Mouse (Mus musculus) liver, adult 2 months (tissue): ENCODE data around the gene Cfap70. TPM values are rescaled to one million over a fixed set of nuclear protein-coding genes. Genes with fewer than 3 reads are reported as not detected.

Experiments used
- DNase-seq: peaks from one replicate; pipeline ENCODE4 v3.0.0-alpha.2; 2011; ENCODE audit warnings: low read depth, low spot score; ENCODE audit errors: extremely low read depth
- H3K27ac ChIP-seq: fragments of 200-500 bp; replicated peaks from 2 replicates; pipeline ENCODE4 v1.5.1; 2012; ENCODE audit warnings: low read depth, mild to moderate bottlenecking, control low read depth, inconsistent platforms, low read length; ENCODE audit not compliant: insufficient read depth
- H3K27me3 ChIP-seq: fragments of 200-500 bp; 2 replicates; pipeline ENCODE4 v1.6.1; 2012; ENCODE audit warnings: mild to moderate bottlenecking, moderate library complexity, low read length, inconsistent platforms; ENCODE audit not compliant: control insufficient read depth, insufficient read depth
- H3K36me3 ChIP-seq: fragments of 200-500 bp; 2 replicates; pipeline ENCODE4 v1.6.1; 2012; ENCODE audit warnings: low read length, inconsistent platforms; ENCODE audit not compliant: control insufficient read depth, insufficient read depth
- H3K4me1 ChIP-seq: fragments of 200-500 bp; 2 replicates; pipeline ENCODE4 v1.6.1; 2011; ENCODE audit warnings: low read length; ENCODE audit not compliant: control insufficient read depth, insufficient read depth
- H3K4me3 ChIP-seq: fragments of 200-500 bp; 2 replicates; pipeline ENCODE4 v1.5.1; 2011; ENCODE audit warnings: low read depth, mild to moderate bottlenecking, control low read depth, low read length, moderate library complexity; ENCODE audit not compliant: insufficient read depth
- H3K79me2 ChIP-seq: fragments of 200-500 bp; 2 replicates; pipeline ENCODE4 v1.6.1; 2012; ENCODE audit warnings: inconsistent platforms, mild to moderate bottlenecking, low read length, moderate library complexity; ENCODE audit not compliant: control insufficient read depth, insufficient read depth
- H3K9ac ChIP-seq: fragments of 200-500 bp; 2 replicates; pipeline ENCODE4 v1.6.1; 2012; ENCODE audit warnings: low read depth, mild to moderate bottlenecking, control low read depth, inconsistent platforms, low read length
- CTCF ChIP-seq: fragments of 200-500 bp; IDR thresholded peaks from 2 replicates; pipeline ENCODE4 v1.5.1; 2011; ENCODE audit warnings: low read depth, low read length, control low read depth
- POLR2A ChIP-seq: fragments of 200-500 bp; IDR thresholded peaks from 2 replicates; pipeline ENCODE4 v1.6.1; 2011; ENCODE audit warnings: low read length, control low read depth; ENCODE audit not compliant: insufficient read depth; ENCODE audit errors: extremely low read depth
- WGBS: fragments of 180-500 bp; shearing (Covaris S2); methylation state at CpG from one replicate; pipeline ENCODE4 v1.1.7; 2018; 5-methylcytosine and 5-hydroxymethylcytosine counted together
- polyA plus RNA-seq: library from polyadenylated mRNA; depleted of rRNA; stranded (reverse); fragments of >200 nt; gene quantifications from 2 replicates; pipeline ENCODE4 v1.2.3, GENCODE M21; 2012
- total RNA-seq: library from RNA; depleted of rRNA; stranded (reverse); fragments of >200 nt; gene quantifications from 2 replicates; pipeline ENCODE4 v1.2.3, GENCODE M21; 2014

Cfap70 gene
- total and polyA plus RNA-seq, 2 experiments: under 0.01 TPM; not detected in 1

DNA sequence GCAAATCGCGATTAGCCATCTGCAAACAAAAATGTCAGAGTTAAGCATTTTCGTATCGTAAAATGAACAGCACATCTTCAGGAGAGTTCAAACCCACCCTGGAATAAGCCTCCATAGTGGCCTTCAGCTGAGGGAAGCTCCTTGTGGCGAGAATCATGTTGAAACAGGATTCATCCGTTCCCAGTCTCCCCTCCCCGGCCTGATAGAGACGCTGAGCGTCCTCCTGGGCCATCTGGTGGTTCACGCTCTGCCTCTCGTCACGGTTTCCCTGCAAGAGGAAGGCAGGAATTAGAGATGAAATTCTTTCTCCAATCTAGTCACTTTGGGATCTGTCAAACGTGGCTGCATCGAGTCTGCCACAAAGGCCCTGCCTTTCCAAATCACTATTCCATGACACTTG, 8.2 kb upstream of the Cfap70 start:
- Histone ChIP-seq H3K27me3 (no peaks in the 10 kb centered on the region), H3K27ac (no peak overlapping the region), H3K36me3 (peaks cover 82% of the 10 kb centered on the region), H3K4me3 (no peak overlapping the region), H3K4me1 (no peaks in the 10 kb centered on the region), H3K9ac (no peak overlapping the region), H3K79me2 (no peaks in the 10 kb centered on the region)
- TF ChIP-seq POLR2A (no peak), CTCF (no peak)
- WGBS: 90% methylated on average over 14 of the region's 14 CpGs
- DNase-seq: no peak

DNA sequence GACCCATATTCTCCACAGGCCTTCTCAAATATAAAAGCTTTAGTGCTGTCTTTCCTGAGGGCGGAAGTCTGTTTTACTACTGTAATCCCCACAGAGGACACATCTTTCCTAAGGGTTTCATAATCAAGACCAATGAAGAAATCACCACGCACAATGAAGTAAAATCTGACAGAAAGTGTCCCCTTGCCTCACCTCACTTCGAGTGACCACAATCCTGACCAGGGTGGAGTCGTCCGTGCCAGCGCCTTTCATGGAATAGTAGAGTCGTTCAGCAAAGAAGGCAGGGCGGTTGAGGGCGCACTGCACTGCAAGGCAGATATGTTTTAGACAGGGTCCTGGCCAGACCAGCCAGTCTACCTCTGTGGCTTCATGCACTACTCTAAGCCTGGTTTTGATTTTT, 6.4 kb upstream of the Cfap70 start:
- WGBS: 96% methylated on average over 9 of the region's 9 CpGs
- no peak for DNase-seq
- peaks cover 66% of the 10 kb centered on the region for H3K36me3 ChIP-seq

DNA sequence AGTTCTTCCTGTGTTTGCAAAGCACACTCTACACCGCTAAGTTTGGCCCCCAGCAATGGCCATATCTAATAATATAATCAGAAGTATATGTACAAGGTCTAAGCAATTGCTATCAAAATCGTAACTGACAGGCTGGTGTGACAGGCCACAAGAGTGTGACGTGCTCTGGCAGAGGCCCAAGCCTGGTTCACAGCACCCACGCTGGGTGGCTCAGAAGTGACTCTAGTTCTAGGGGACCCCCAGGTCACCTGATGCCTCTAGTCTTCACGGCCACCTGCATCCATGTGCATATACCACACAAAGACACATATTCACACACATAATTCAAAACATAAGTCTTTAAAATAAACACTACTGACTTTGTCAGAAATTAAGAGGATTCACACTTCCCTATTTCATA, 903 bp upstream of the Cfap70 start:
- TF ChIP-seq CTCF: no peak
- no peak for TF ChIP-seq POLR2A
- H3K36me3 ChIP-seq: peaks cover 16% of the 10 kb centered on the region
- no peak overlapping the region for H3K27ac ChIP-seq
- H3K4me1 ChIP-seq: no peaks in the 10 kb centered on the region
- DNase-seq: no peak
- H3K4me3 ChIP-seq: no peak overlapping the region
- no peak overlapping the region for H3K9ac ChIP-seq
- H3K79me2 ChIP-seq: no peaks in the 10 kb centered on the region
- WGBS: 96% methylated on average over 5 of the region's 5 CpGs
- H3K27me3 ChIP-seq: no peaks in the 10 kb centered on the region

More for the DNA sequence above, 6.4 kb upstream of the Cfap70 start:
- Histone ChIP-seq H3K4me1 (no peaks in the 10 kb centered on the region), H3K27ac (no peak overlapping the region), H3K79me2 (no peaks in the 10 kb centered on the region), H3K27me3 (no peaks in the 10 kb centered on the region), H3K4me3 (no peak overlapping the region), H3K9ac (no peak overlapping the region)
- no peak for TF ChIP-seq POLR2A
- no peak for TF ChIP-seq CTCF

DNA sequence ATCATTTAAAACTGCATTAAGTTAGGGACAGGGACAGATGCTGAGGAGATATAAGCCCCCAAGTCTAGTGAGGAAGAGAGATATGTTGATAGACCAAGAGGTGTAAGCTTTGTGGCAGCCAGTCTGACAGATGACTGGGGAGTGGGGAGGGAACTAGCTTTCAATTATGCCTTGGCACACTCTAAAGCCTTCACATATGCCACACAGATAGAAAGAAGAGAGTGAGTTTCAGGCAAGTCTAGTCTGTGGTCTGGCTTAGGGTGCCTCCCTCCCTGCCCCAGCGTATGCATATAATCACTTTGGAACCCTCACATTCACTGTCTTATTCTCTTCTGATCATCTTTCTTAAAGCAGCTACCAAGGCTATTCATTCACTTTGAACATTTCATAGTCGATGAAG, 724 bp downstream of the Cfap70 start:
- H3K36me3 ChIP-seq: peaks cover 10% of the 10 kb centered on the region
- no peak overlapping the region for H3K27ac ChIP-seq
- WGBS: 15% methylated on average over 2 of the region's 2 CpGs
- peak overlapping the region; percentile 33; the same call in 1 of the 2 replicates for H3K9ac ChIP-seq
- H3K4me3 ChIP-seq: 0 out of 2 replicates have a peak overlapping the region, but pooled peaks have one; percentile 45
- no peak for TF ChIP-seq CTCF
- TF ChIP-seq POLR2A: no peak
- no peaks in the 10 kb centered on the region for H3K79me2 ChIP-seq
- H3K4me1 ChIP-seq: no peaks in the 10 kb centered on the region
- H3K27me3 ChIP-seq: no peaks in the 10 kb centered on the region
- DNase-seq: no peak

DNA sequence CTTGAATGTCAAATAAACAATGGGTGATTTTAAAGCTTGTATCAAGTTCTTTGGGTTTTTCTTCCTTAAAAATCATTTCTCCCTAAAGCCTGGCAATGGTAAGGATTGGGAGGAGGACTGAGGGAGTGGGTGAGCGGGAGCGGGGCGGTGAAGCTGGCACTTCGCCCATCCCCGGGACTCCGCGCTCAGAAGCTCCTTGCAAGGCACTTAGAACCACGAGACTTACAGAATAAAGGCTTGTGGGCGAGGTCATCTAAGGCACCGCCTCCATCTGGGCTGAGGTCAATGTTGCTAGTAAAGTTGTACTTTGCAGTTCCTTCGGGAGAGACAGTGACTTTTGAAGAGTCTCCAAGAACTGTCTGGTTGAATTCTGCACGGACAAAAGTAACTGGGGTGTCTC, 4.8 kb downstream of the Cfap70 start:
- Histone ChIP-seq H3K79me2 (no peaks in the 10 kb centered on the region), H3K27me3 (no peaks in the 10 kb centered on the region), H3K4me1 (no peaks in the 10 kb centered on the region), H3K9ac (no peak overlapping the region), H3K4me3 (no peak overlapping the region), H3K36me3 (no peaks in the 10 kb centered on the region), H3K27ac (no peak overlapping the region)
- 74% methylated on average over 12 of the region's 12 CpGs for WGBS
- TF ChIP-seq CTCF: no peak
- TF ChIP-seq POLR2A: no peak
- DNase-seq: no peak

DNA sequence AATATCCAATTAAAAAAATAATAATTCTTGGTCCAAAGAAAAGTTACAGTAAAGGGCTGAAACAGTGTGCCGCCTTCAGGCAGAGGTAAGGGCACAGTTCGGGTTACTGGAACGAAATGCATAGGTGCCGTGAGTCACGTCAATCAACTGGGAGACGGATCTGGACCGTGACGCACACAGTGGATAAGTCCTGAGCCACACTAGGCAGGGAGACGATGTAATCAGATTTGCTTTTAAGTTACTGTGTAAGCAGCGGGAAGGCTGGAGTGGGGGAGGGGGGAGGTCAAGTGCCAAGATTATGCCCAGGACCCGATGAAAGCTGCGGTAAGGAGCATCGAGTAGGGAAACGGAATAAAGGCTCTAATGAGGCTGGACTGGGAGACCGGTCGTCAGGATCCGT, 9.8 kb downstream of the Cfap70 start:
- Histone ChIP-seq H3K36me3 (no peaks in the 10 kb centered on the region), H3K4me3 (no peak overlapping the region), H3K4me1 (no peaks in the 10 kb centered on the region), H3K79me2 (no peaks in the 10 kb centered on the region), H3K27ac (no peak overlapping the region), H3K27me3 (no peaks in the 10 kb centered on the region), H3K9ac (no peak overlapping the region)
- TF ChIP-seq CTCF (no peak), POLR2A (no peak)
- no peak for DNase-seq
- WGBS: 72% methylated on average over 17 of the region's 17 CpGs
